Mouse (Mus musculus) stomach, embryonic 16.5 days (tissue): ENCODE measurements at regions not wholly inside any gene's neighbourhood (a gene's known extent, or its start where the extent isn't known, plus 50 kb on each side); places are given as distances from the start of the nearest gene placed in this dataset.
"Not testable (repeated sequence)": the region's sequence is repeated elsewhere in the genome, so short reads cannot be mapped to it uniquely, and the experiment has no call there.

ENCODE experiments used
- ATAC-seq: fragments of 200-750 bp; cut with Nextera tagmentation; 2 replicates; pipeline ENCODE4 v1.8.0; 2017; ENCODE audit warnings: moderate number of reproducible peaks, moderate TSS enrichment; ENCODE audit not compliant: insufficient read depth, low FRiP score
- H3K27ac ChIP-seq: fragments of 300-500 bp; sonication (generic); 2 replicates; pipeline ENCODE4 v1.5.1; 2014; ENCODE audit warnings: low read length
- H3K27me3 ChIP-seq: fragments of 300-500 bp; sonication (generic); 2 replicates; pipeline ENCODE4 v1.6.1; 2014; ENCODE audit warnings: low read length, control low read depth, mixed read lengths; ENCODE audit not compliant: control insufficient read depth, insufficient read depth
- H3K36me3 ChIP-seq: fragments of 300-500 bp; sonication (generic); 2 replicates; pipeline ENCODE4 v1.6.1; 2014; ENCODE audit warnings: low read length; ENCODE audit not compliant: control insufficient read depth, insufficient read depth
- H3K4me1 ChIP-seq: fragments of 300-500 bp; sonication (generic); 2 replicates; pipeline ENCODE4 v1.6.1; 2014; ENCODE audit warnings: low read length, control low read depth, mixed read lengths; ENCODE audit not compliant: control insufficient read depth, insufficient read depth
- H3K4me2 ChIP-seq: fragments of 300-500 bp; sonication (generic); 2 replicates; pipeline ENCODE4 v1.6.1; 2014; ENCODE audit warnings: low read depth, low read length, mixed read lengths
- H3K4me3 ChIP-seq: fragments of 300-500 bp; sonication (generic); replicated peaks from 2 replicates; pipeline ENCODE4 v1.5.1; 2014; ENCODE audit warnings: mild to moderate bottlenecking, low read length
- H3K9ac ChIP-seq: fragments of 300-500 bp; sonication (generic); 2 replicates; pipeline ENCODE4 v1.6.1; 2014; ENCODE audit warnings: low read length
- H3K9me3 ChIP-seq: fragments of 300-500 bp; sonication (generic); replicated peaks from 2 replicates; pipeline ENCODE4 v1.6.1; 2016; ENCODE audit warnings: low read length, control low read depth; ENCODE audit not compliant: control insufficient read depth
- WGBS: fragments of 180-500 bp; shearing (Covaris S2); extraction: QIAGEN DNeasy Blood & Tissue Kit; methylation state at CpG from one replicate; pipeline ENCODE4 v1.1.7; 2014; 5-methylcytosine and 5-hydroxymethylcytosine counted together

DNA sequence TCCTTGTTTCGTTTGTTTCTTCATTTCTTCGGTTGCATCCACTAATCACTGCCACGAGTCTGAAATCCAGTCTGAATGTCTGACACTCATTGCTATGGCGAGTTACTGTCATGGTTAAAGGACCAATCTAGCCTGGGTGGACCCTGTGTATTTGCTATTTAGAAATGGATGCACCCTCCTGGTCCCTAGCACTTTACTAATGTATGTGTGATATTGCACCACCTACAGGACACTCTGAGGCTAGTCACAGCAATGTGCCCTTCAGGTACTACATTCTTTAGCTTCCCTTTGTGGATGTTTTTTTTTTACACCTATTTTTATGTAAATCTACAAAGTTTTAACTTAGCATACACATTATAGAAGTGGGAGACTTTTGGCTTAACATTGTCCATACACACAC is 87.5 kb upstream of the Stxbp6 start:
- H3K4me2 ChIP-seq: no peak overlapping the region
- H3K9ac ChIP-seq: no peak overlapping the region
- no peaks in the 10 kb centered on the region for H3K9me3 ChIP-seq
- no peak overlapping the region for H3K27ac ChIP-seq
- no peaks in the 10 kb centered on the region for H3K27me3 ChIP-seq
- no peak overlapping the region for H3K4me3 ChIP-seq
- H3K36me3 ChIP-seq: no peaks in the 10 kb centered on the region
- ATAC-seq: no peak
- H3K4me1 ChIP-seq: no peaks in the 10 kb centered on the region
- WGBS: 75% methylated on average over 4 of the region's 4 CpGs

DNA sequence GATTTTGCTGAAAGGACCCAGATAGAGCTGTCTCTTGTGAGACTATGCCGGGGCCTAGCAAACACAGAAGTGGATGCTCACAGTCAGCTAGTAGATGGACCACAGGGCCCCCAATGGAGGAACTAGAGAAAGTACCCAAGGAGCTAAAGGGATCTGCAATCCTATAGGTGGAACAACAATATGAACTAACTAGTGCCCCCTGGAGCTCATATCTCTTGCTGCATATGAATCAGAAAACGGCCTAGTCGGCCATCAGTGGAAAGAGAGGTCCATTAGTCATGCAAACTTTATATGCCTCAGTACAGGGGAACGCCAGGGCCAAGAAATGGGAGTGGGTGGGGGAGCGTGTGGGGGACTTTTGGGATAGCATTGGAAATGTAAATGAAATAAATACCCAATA is 87.1 kb upstream of the Stxbp6 start:
- not testable (repeated sequence) for H3K27ac ChIP-seq, ATAC-seq, H3K4me2 ChIP-seq, H3K36me3 ChIP-seq, H3K4me3 ChIP-seq, H3K9me3 ChIP-seq, H3K9ac ChIP-seq, H3K4me1 ChIP-seq, H3K27me3 ChIP-seq
- 75% methylated on average over 5 of the region's 5 CpGs for WGBS

DNA sequence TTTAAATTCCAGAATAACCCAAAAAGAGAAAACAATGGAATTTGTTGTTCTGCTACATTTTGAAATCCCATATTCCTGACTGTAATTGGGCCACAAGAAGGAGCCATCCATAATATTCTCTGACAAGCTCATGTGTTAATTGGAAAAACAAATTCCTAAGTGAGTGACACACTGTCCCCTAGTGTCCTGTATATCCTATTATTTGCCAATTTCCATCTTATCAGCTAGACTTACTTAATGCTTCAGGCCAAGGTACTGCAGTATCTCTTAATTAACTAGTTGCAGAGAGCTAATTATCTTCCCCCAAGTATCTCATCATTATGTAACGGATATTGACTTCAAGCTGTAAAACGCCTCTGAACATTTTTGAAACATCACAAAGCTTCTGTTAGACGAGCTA is 84.5 kb upstream of the Stxbp6 start:
- no peak for ATAC-seq
- no peak overlapping the region for H3K27ac ChIP-seq
- whole genome bisulfite sequencing: 86% methylated on average over 3 of the region's 3 CpGs
- H3K9me3 ChIP-seq: no peaks in the 10 kb centered on the region
- no peak overlapping the region for H3K9ac ChIP-seq
- H3K4me3 ChIP-seq: no peak overlapping the region
- no peaks in the 10 kb centered on the region for H3K27me3 ChIP-seq
- no peak overlapping the region for H3K4me2 ChIP-seq
- no peaks in the 10 kb centered on the region for H3K4me1 ChIP-seq
- no peaks in the 10 kb centered on the region for H3K36me3 ChIP-seq

DNA sequence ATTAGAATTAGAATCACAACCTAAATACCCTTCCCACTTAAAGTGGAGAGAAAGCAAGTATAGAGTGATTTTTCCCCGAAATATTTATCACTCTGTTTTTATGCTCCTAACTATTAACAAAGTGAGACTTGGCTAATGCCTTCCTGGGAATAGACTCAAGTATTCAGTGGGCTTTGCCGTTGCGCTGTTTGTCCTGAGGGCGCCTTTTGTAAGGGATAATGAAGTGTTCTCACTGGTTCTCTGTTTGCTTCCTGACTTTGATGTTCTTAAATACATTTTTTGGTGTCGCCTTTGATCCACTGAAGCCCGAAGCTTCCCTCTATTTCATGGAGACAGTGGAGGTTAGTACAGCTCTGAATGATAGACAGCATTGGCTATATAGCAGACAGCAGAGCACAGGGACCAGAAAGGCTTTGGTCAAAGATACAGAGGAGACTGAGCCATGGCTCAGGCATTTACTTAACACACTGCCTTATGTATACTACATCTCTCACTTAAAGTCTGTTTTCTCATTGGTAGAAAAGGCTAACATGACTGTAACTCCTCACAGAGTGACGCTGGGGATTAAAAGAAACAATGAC is 63.0 kb upstream of the Stxbp6 start:
- H3K9ac ChIP-seq: no peak overlapping the region
- H3K4me3 ChIP-seq: no peak overlapping the region
- 60% methylated on average over 7 of the region's 7 CpGs for WGBS

DNA sequence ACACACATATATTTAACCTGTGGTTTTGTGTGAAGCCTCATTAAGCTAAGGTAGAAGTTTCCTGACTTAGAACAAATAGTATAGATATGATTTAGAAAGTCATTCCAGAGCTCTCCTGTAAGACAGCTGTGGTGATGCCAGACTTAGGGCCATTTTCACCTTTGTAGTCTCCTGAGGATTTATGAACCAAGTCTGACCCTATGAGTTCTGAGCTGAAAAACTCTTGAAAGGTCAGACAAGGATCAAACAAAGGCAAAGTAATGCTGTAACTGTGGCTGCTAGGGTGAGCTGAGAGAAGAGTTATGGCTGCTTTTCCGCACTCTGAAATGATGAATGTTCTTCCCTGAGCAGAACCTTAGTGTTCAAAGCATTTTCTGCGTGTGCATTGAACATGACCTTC is 58.9 kb upstream of the Stxbp6 start:
- Histone ChIP-seq H3K4me1 (no peaks in the 10 kb centered on the region), H3K9ac (no peak overlapping the region), H3K4me2 (no peak overlapping the region), H3K4me3 (no peak overlapping the region), H3K27me3 (no peaks in the 10 kb centered on the region), H3K27ac (no peak overlapping the region), H3K9me3 (no peaks in the 10 kb centered on the region), H3K36me3 (no peaks in the 10 kb centered on the region)
- WGBS: 51% methylated on average over 2 of the region's 2 CpGs
- no peak for ATAC-seq

More for the DNA sequence above, 63.0 kb upstream of the Stxbp6 start:
- no peak for ATAC-seq
- Histone ChIP-seq H3K4me1 (no peaks in the 10 kb centered on the region), H3K27ac (no peak overlapping the region), H3K27me3 (no peaks in the 10 kb centered on the region), H3K9me3 (no peaks in the 10 kb centered on the region), H3K36me3 (no peaks in the 10 kb centered on the region), H3K4me2 (no peak overlapping the region)

DNA sequence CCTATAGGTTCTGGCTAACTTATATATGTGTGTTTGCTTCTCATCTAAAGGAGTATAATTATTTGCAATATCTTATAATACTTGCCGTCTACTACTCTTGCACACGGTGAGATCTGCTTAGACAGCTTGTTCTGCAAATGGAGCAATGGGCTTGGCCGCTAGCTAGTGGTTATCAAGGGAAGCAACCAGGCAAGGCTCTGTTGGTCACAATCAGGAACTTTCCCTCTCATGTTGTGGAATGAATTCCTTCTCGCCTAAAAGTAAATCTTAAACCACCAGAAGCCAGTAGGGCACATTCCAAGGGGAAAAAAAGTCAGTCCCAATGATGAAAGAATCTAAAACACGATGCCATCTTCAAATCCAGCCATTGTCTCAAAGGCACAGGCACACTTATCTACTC is 56.6 kb upstream of the Stxbp6 start:
- H3K27me3 ChIP-seq: no peaks in the 10 kb centered on the region
- no peaks in the 10 kb centered on the region for H3K36me3 ChIP-seq
- no peak overlapping the region for H3K9ac ChIP-seq
- WGBS: 86% methylated on average over 5 of the region's 5 CpGs
- H3K4me1 ChIP-seq: no peaks in the 10 kb centered on the region
- ATAC-seq: no peak
- no peaks in the 10 kb centered on the region for H3K9me3 ChIP-seq
- no peak overlapping the region for H3K27ac ChIP-seq
- H3K4me2 ChIP-seq: no peak overlapping the region
- H3K4me3 ChIP-seq: no peak overlapping the region

DNA sequence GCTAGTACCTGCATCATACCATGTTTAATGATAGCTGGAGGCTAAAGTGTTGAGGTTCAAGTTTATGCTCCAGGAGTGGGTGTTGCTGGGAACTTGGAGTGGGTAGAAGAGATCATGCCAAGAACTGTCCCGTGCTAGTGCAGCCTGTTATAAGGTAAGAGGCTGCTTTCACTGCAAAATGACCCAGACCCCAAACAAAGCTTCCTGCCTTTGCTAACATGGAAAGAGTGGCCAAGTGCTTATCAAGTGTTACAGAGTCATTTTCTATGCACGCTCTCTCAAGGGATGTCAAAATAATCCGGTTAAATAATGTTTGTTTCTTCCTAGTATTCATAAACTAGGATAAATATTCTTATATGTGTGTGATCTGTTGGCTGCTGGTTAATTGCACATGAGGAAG is 51.4 kb upstream of the Stxbp6 start:
- 70% methylated on average over 3 of the region's 3 CpGs for WGBS
- no peak overlapping the region for H3K9ac ChIP-seq

More for the DNA sequence above, 51.4 kb upstream of the Stxbp6 start:
- H3K27me3 ChIP-seq: no peaks in the 10 kb centered on the region
- no peak for ATAC-seq
- H3K9me3 ChIP-seq: no peaks in the 10 kb centered on the region
- H3K27ac ChIP-seq: no peak overlapping the region
- H3K4me2 ChIP-seq: no peak overlapping the region
- no peaks in the 10 kb centered on the region for H3K36me3 ChIP-seq
- H3K4me3 ChIP-seq: no peak overlapping the region
- H3K4me1 ChIP-seq: no peaks in the 10 kb centered on the region
